8 mouse cellular contexts compared by ENCODE assay signal in genomic region chr14:51082599-51083581, GRCm38 (mm10). TPM values are rescaled to one million over a fixed set of nuclear protein-coding genes. Genes with fewer than 3 reads are reported as not detected.
DNase-seq lines count a peak whose midpoint lies in the region; ATAC-seq and TF ChIP-seq lines count a peak whose summit lies in the region.

No protein-coding gene starts in this region.

- H3K79me3 ChIP-seq in C2C12 (ENCODE audit: low read depth) = no peaks in the 10 kb centered on the region

- no peaks in the 10 kb centered on the region for H3K36me3 ChIP-seq in C2C12 (ENCODE audit: control insufficient read depth, insufficient read depth)
- H3K36me3 ChIP-seq in kidney, adult 2 months (ENCODE audit: control insufficient read depth, insufficient read depth, low read length) = no peaks in the 10 kb centered on the region
- no peaks in the 10 kb centered on the region for H3K36me3 ChIP-seq in liver, embryonic 14.5 days (replicated peaks; ENCODE audit: control insufficient read depth, insufficient read depth, low read depth)
- H3K36me3 ChIP-seq in thymus, adult 2 months (ENCODE audit: control insufficient read depth, insufficient read depth, low read length) = no peaks in the 10 kb centered on the region

- WGBS in kidney, adult 2 months = 5% methylated on average over 40 of the region's 40 CpGs
- WGBS in liver, embryonic 14.5 days (ENCODE audit: insufficient replicate concordance) = under 1% methylated on average over 39 of the region's 40 CpGs
- WGBS in thymus, adult 2 months = 4% methylated on average over 40 of the region's 40 CpGs

- H3K9ac ChIP-seq in liver, embryonic 14.5 days (replicated peaks) = peak overlapping the region; percentile 28

- peak; percentile 68 for DNase-seq in T-cell, adult 2 months (ENCODE audit: low spot score)
- peak; percentile 86 for DNase-seq in heart, adult 8-10 months (ENCODE audit: low spot score)
- DNase-seq in kidney, adult 2 months = peak; percentile 80
- DNase-seq in liver, embryonic 14.5 days (ENCODE audit: low read depth in 3 of 3, low spot score in 3 of 3) = peak in 1 of 3 experiments; percentile 45
- peak; percentile 79 for DNase-seq in naive thymus-derived CD4-positive, alpha-beta T cell, adult 2 months (ENCODE audit: low read depth)
- DNase-seq in thymus, adult 2 months = peak; percentile 58

- no peak overlapping the region for H3K27ac ChIP-seq in kidney, adult 2 months (ENCODE audit: insufficient read depth, low read depth, low read length)
- no peak overlapping the region for H3K27ac ChIP-seq in liver, embryonic 14.5 days
- H3K27ac ChIP-seq in thymus, adult 2 months (ENCODE audit: control insufficient read depth, insufficient read depth, low read length) = no peak overlapping the region

- no peak for TF ChIP-seq CTCF in C2C12 (IDR thresholded peaks at IDR 0.05; ENCODE audit: control insufficient read depth, insufficient read depth, insufficient read length)
- TF ChIP-seq CTCF in kidney, adult 2 months (conservative IDR thresholded peaks at IDR 0.05; ENCODE audit: insufficient read depth, insufficient read length, low read depth, low read length) = no peak
- TF ChIP-seq CTCF in liver, embryonic 14.5 days (IDR thresholded peaks at IDR 0.05; ENCODE audit: low read depth) = no peak
- TF ChIP-seq CTCF in thymus, adult 2 months (IDR thresholded peaks at IDR 0.05; ENCODE audit: borderline replicate concordance, control insufficient read depth, extremely low read depth, insufficient read depth, low read length, poor library complexity) = no peak

- TF ChIP-seq POLR2A in kidney, adult 2 months (IDR thresholded peaks at IDR 0.05; ENCODE audit: low read depth, low read length) = no peak
- TF ChIP-seq POLR2A in thymus, adult 2 months (IDR thresholded peaks at IDR 0.05; ENCODE audit: control insufficient read depth, extremely low read depth, insufficient read depth, low read length, poor library complexity) = no peak

- H3K4me2 ChIP-seq in liver, embryonic 14.5 days (ENCODE audit: low read depth) = peak overlapping the region; percentile 72

- TF ChIP-seq EP300 in liver, embryonic 14.5 days (IDR thresholded peaks at IDR 0.05; ENCODE audit: low read depth) = no peak

- H3K79me2 ChIP-seq in C2C12 (ENCODE audit: control insufficient read depth, insufficient read depth) = no peaks in the 10 kb centered on the region

- peaks cover 3% of the 10 kb centered on the region for H3K27me3 ChIP-seq in C2C12 (ENCODE audit: control insufficient read depth, insufficient read depth, insufficient read length)
- no peaks in the 10 kb centered on the region for H3K27me3 ChIP-seq in kidney, adult 2 months (replicated peaks; ENCODE audit: control insufficient read depth, insufficient read depth, low read length)
- H3K27me3 ChIP-seq in liver, embryonic 14.5 days (ENCODE audit: control insufficient read depth, insufficient read depth, low read length) = peaks cover 6% of the 10 kb centered on the region
- no peaks in the 10 kb centered on the region; the same call in 1 of the 2 replicates for H3K27me3 ChIP-seq in thymus, adult 2 months (ENCODE audit: control insufficient read depth, insufficient read depth, low read length)

- H3K4me3 ChIP-seq in C2C12 (ENCODE audit: insufficient read depth, poor library complexity, severe bottlenecking) = peak overlapping the region; percentile 34
- peak overlapping the region; percentile 64 for H3K4me3 ChIP-seq in kidney, adult 2 months (ENCODE audit: insufficient read depth, low read depth, low read length)
- peak overlapping the region; percentile 54 to 82 for H3K4me3 ChIP-seq in liver, embryonic 14.5 days (ENCODE audit: insufficient read depth in 1 of 2, low read depth in 2 of 2, low read length in 2 of 2)
- peak overlapping the region; percentile 51 for H3K4me3 ChIP-seq in thymus, adult 2 months (ENCODE audit: control insufficient read depth, insufficient read depth, low read length)

- peak overlapping the region; percentile 70 for H3ac ChIP-seq in C2C12 (ENCODE audit: control insufficient read depth, insufficient read length, low read depth)

- H3K4me1 ChIP-seq in kidney, adult 2 months (ENCODE audit: control insufficient read depth, insufficient read depth, low read length) = no peaks in the 10 kb centered on the region
- H3K4me1 ChIP-seq in liver, embryonic 14.5 days (replicated peaks; ENCODE audit: control insufficient read depth in 2 of 2, insufficient read depth in 2 of 2, low read length in 1 of 2) = peaks cover 25 to 34% of the 10 kb centered on the region in 2 experiments
- peaks cover 10% of the 10 kb centered on the region for H3K4me1 ChIP-seq in thymus, adult 2 months (replicated peaks; ENCODE audit: control insufficient read depth, insufficient read depth, low read length)

- no peaks in the 10 kb centered on the region for H3K9me3 ChIP-seq in liver, embryonic 14.5 days (ENCODE audit: control insufficient read depth, low read length)

- peak; percentile 72 for ATAC-seq in common myeloid progenitor, adult 5-6 weeks (replicated peaks; ENCODE audit: low read depth, poor library complexity, severe bottlenecking)
- ATAC-seq in liver, embryonic 14.5 days (ENCODE audit: insufficient read depth) = peak; percentile 75

TF ChIP-seq in C2C12, 6 proteins besides CTCF, POLR2A, EP300 and RAD21:
- TF ChIP-seq MAX (IDR thresholded peaks at IDR 0.05) (no peak), USF1 (IDR thresholded peaks at IDR 0.05; ENCODE audit: low read depth) (no peak), CEBPB (IDR thresholded peaks at IDR 0.05; ENCODE audit: low read depth) (no peak), FOSL1 (IDR thresholded peaks at IDR 0.05; ENCODE audit: insufficient read depth, low read length, poor library complexity, severe bottlenecking) (no peak), MYOD1 (IDR thresholded peaks at IDR 0.05; ENCODE audit: control insufficient read depth, insufficient read length, low read depth) (no peak), MYOG (IDR thresholded peaks at IDR 0.05; ENCODE audit: control insufficient read depth, extremely low read depth, insufficient read length) (no peak)

RNA-seq across cellular contexts. Expression of gene Rnase4, which starts 8.0 kb away (rescaled TPM):
- 14.5 TPM for polyA plus RNA-seq in C2C12 (2012; fragmentation: generic; extraction: Trizol)
- total RNA-seq in common myeloid progenitor, adult 5-6 weeks (2017) = 0.82 and 2.5 TPM in 2 replicates
- total RNA-seq in heart, adult 8-10 months (2022) = 10 to 100 TPM; 38.7 to 52.9 (median 46.5) TPM
- polyA plus RNA-seq in kidney, adult 2 months (2012; rRNA removed) = 35.1 and 41.2 TPM in 2 replicates
- 12.8 and 15.0 TPM in 2 replicates for polyA plus RNA-seq in liver, embryonic 14.5 days (2012; rRNA removed)
- polyA plus RNA-seq in liver, embryonic 14.5 days (2014; fragmentation: Nextera tagmentation; extraction: Ambion mirVana) = 20.2 and 21.9 TPM in 2 replicates
- 33.2 and 52.1 TPM in 2 replicates for polyA plus RNA-seq in thymus, adult 2 months (2012; rRNA removed)

RNA-seq across cellular contexts. Expression of gene Ang, which starts 8.1 kb away (rescaled TPM):
- polyA plus RNA-seq in C2C12 (2012; fragmentation: generic; extraction: Trizol) = 0.92 TPM
- total RNA-seq in common myeloid progenitor, adult 5-6 weeks (2017) = 1.1 TPM in 1 of 2 replicates, not detected in the other
- 1 to 10 TPM; 3.6 to 9.2 (median 4.9) TPM for total RNA-seq in heart, adult 8-10 months (2022)
- polyA plus RNA-seq in kidney, adult 2 months (2012; rRNA removed) = 4.7 and 5.1 TPM in 2 replicates
- 3.3 and 3.4 TPM in 2 replicates for polyA plus RNA-seq in liver, embryonic 14.5 days (2012; rRNA removed)
- 5.4 and 7.1 TPM in 2 replicates for polyA plus RNA-seq in liver, embryonic 14.5 days (2014; fragmentation: Nextera tagmentation; extraction: Ambion mirVana)
- 5.3 and 7.5 TPM in 2 replicates for polyA plus RNA-seq in thymus, adult 2 months (2012; rRNA removed)

RNA-seq across cellular contexts. Expression of gene Olfr750, which starts 8.7 kb away (rescaled TPM):
- not detected for polyA plus RNA-seq in C2C12 (2012; fragmentation: generic; extraction: Trizol)
- not detected in 2 replicates for total RNA-seq in common myeloid progenitor, adult 5-6 weeks (2017)
- not detected for total RNA-seq in heart, adult 8-10 months (2022)
- not detected in 2 replicates for polyA plus RNA-seq in kidney, adult 2 months (2012; rRNA removed)
- polyA plus RNA-seq in liver, embryonic 14.5 days (2012; rRNA removed) = not detected in 2 replicates
- polyA plus RNA-seq in liver, embryonic 14.5 days (2014; fragmentation: Nextera tagmentation; extraction: Ambion mirVana) = not detected in 2 replicates
- 0.11 TPM in 1 of 2 replicates, not detected in the other for polyA plus RNA-seq in thymus, adult 2 months (2012; rRNA removed)

RNA-seq across cellular contexts. Expression of gene Rnase12, which starts 25.4 kb away (rescaled TPM):
- polyA plus RNA-seq in C2C12 (2012; fragmentation: generic; extraction: Trizol) = not detected
- total RNA-seq in common myeloid progenitor, adult 5-6 weeks (2017) = not detected in 2 replicates
- total RNA-seq in heart, adult 8-10 months (2022) = not detected
- polyA plus RNA-seq in kidney, adult 2 months (2012; rRNA removed) = not detected in 2 replicates
- 0.69 and 0.95 TPM in 2 replicates for polyA plus RNA-seq in liver, embryonic 14.5 days (2012; rRNA removed)
- polyA plus RNA-seq in liver, embryonic 14.5 days (2014; fragmentation: Nextera tagmentation; extraction: Ambion mirVana) = 0.91 and 1.8 TPM in 2 replicates
- 0.31 and 0.49 TPM in 2 replicates for polyA plus RNA-seq in thymus, adult 2 months (2012; rRNA removed)

RNA-seq across cellular contexts. Expression of gene Eddm3b, which starts 31.3 kb away (rescaled TPM):
- polyA plus RNA-seq in C2C12 (2012; fragmentation: generic; extraction: Trizol) = not detected
- not detected in 2 replicates for total RNA-seq in common myeloid progenitor, adult 5-6 weeks (2017)
- total RNA-seq in heart, adult 8-10 months (2022) = not detected
- 0.42 and 0.64 TPM in 2 replicates for polyA plus RNA-seq in kidney, adult 2 months (2012; rRNA removed)
- not detected in 2 replicates for polyA plus RNA-seq in liver, embryonic 14.5 days (2012; rRNA removed)
- polyA plus RNA-seq in liver, embryonic 14.5 days (2014; fragmentation: Nextera tagmentation; extraction: Ambion mirVana) = not detected in 2 replicates
- polyA plus RNA-seq in thymus, adult 2 months (2012; rRNA removed) = not detected in 2 replicates
